Mouse (Mus musculus): ENCODE results near the gene Gan. TPM values are rescaled to one million over a fixed set of nuclear protein-coding genes. Genes with fewer than 3 reads are reported as not detected.

Gene Gan
- polyA plus RNA-seq, 1 experiment: 8.4 TPM

- H3K4me3 ChIP-seq (ENCODE audit: insufficient read depth, low read length): no peak overlapping the region
- no peak overlapping the region for H3K27ac ChIP-seq (ENCODE audit: insufficient read depth, low read length)
- H3K4me1 ChIP-seq (ENCODE audit: control insufficient read depth, insufficient read depth, low read length): peaks cover 3% of the 10 kb centered on the region
- TF ChIP-seq CTCF (IDR thresholded peaks at IDR 0.05; ENCODE audit: extremely low read depth, insufficient read depth, low read length) (no peak), POLR2A (IDR thresholded peaks at IDR 0.05; ENCODE audit: extremely low read depth, insufficient read depth, low read length) (no peak)
Observed at GRCm38 (mm10) chr8:117121277-117121676, 36.7 kb upstream of the Gan start.

- Histone ChIP-seq H3K4me3 (ENCODE audit: insufficient read depth, low read length) (no peak overlapping the region), H3K4me1 (ENCODE audit: control insufficient read depth, insufficient read depth, low read length) (no peaks in the 10 kb centered on the region), H3K27ac (ENCODE audit: insufficient read depth, low read length) (no peak overlapping the region)
- TF ChIP-seq CTCF (IDR thresholded peaks at IDR 0.05; ENCODE audit: extremely low read depth, insufficient read depth, low read length) (no peak), POLR2A (IDR thresholded peaks at IDR 0.05; ENCODE audit: extremely low read depth, insufficient read depth, low read length) (no peak)
Observed at GRCm38 (mm10) chr8:117123850-117124633, 33.9 kb upstream of the Gan start.

DNA sequence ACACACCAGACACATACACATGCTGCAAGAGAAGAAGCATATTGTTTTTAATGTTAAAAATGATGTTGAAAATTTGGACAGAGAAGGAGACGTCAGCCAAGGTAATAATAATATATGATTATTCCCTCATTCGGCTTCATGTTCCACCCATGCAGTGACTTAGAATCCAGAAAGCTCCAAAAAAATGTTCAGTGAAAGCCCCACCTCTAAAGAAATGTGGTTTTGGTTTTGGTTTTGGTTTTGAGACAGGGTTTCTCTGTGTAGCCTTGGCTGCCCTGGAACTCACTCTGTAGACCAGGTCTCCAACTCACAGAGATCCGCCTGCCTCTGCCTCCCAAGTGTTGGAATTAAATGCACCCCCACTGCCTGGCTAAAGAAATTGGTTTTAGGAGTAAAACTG, 32.1 kb upstream of the Gan start:
- no peak overlapping the region for H3K27ac ChIP-seq (ENCODE audit: insufficient read depth, low read length)
- no peak overlapping the region for H3K4me3 ChIP-seq (ENCODE audit: insufficient read depth, low read length)
- TF ChIP-seq CTCF (IDR thresholded peaks at IDR 0.05; ENCODE audit: extremely low read depth, insufficient read depth, low read length) (no peak), POLR2A (IDR thresholded peaks at IDR 0.05; ENCODE audit: extremely low read depth, insufficient read depth, low read length) (no peak)
- H3K4me1 ChIP-seq (ENCODE audit: control insufficient read depth, insufficient read depth, low read length): no peaks in the 10 kb centered on the region

GRCm38 (mm10) chr8:117126411-117126810, 31.5 kb upstream of the Gan start:
- no peak overlapping the region for H3K27ac ChIP-seq (ENCODE audit: insufficient read depth, low read length)
- H3K4me3 ChIP-seq (ENCODE audit: insufficient read depth, low read length): no peak overlapping the region
- TF ChIP-seq CTCF (IDR thresholded peaks at IDR 0.05; ENCODE audit: extremely low read depth, insufficient read depth, low read length) (no peak), POLR2A (IDR thresholded peaks at IDR 0.05; ENCODE audit: extremely low read depth, insufficient read depth, low read length) (no peak)
- no peaks in the 10 kb centered on the region for H3K4me1 ChIP-seq (ENCODE audit: control insufficient read depth, insufficient read depth, low read length)

DNA sequence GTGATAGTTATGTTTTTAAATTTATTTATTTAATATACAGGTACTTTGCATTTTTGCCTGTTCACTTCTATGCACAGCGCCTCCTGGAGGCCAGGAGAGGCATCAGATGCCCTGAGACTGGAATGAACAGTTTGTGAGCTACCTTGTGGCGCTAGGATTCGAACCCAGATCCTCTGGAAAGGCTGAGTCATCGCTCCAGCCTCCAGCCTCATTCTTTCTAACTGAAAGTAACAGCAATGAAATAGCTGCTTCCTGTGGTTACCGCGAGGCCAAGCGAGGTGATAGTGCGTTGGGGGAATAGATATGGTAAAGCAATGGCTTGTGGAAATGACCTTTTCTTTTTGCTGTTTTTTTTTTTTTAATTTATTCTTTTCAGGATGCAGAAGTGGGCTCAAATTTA, 30.9 kb upstream of the Gan start:
- Histone ChIP-seq H3K4me3 (ENCODE audit: insufficient read depth, low read length) (no peak overlapping the region), H3K27ac (ENCODE audit: insufficient read depth, low read length) (no peak overlapping the region), H3K4me1 (ENCODE audit: control insufficient read depth, insufficient read depth, low read length) (no peaks in the 10 kb centered on the region)
- no peak for TF ChIP-seq POLR2A (IDR thresholded peaks at IDR 0.05; ENCODE audit: extremely low read depth, insufficient read depth, low read length)
- TF ChIP-seq CTCF (IDR thresholded peaks at IDR 0.05; ENCODE audit: extremely low read depth, insufficient read depth, low read length): no peak

GRCm38 (mm10) chr8:117133702-117134101, 24.2 kb upstream of the Gan start:
- Histone ChIP-seq H3K4me3 (ENCODE audit: insufficient read depth, low read length) (no peak overlapping the region), H3K4me1 (ENCODE audit: control insufficient read depth, insufficient read depth, low read length) (no peaks in the 10 kb centered on the region), H3K27ac (ENCODE audit: insufficient read depth, low read length) (no peak overlapping the region)
- TF ChIP-seq CTCF (IDR thresholded peaks at IDR 0.05; ENCODE audit: extremely low read depth, insufficient read depth, low read length): no peak
- no peak for TF ChIP-seq POLR2A (IDR thresholded peaks at IDR 0.05; ENCODE audit: extremely low read depth, insufficient read depth, low read length)

- Histone ChIP-seq H3K27ac (ENCODE audit: insufficient read depth, low read length) (no peak overlapping the region), H3K4me1 (ENCODE audit: control insufficient read depth, insufficient read depth, low read length) (no peaks in the 10 kb centered on the region), H3K4me3 (ENCODE audit: insufficient read depth, low read length) (no peak overlapping the region)
- TF ChIP-seq CTCF (IDR thresholded peaks at IDR 0.05; ENCODE audit: extremely low read depth, insufficient read depth, low read length) (no peak), POLR2A (IDR thresholded peaks at IDR 0.05; ENCODE audit: extremely low read depth, insufficient read depth, low read length) (no peak)
Observed at GRCm38 (mm10) chr8:117136351-117136750, 21.6 kb upstream of the Gan start.

DNA sequence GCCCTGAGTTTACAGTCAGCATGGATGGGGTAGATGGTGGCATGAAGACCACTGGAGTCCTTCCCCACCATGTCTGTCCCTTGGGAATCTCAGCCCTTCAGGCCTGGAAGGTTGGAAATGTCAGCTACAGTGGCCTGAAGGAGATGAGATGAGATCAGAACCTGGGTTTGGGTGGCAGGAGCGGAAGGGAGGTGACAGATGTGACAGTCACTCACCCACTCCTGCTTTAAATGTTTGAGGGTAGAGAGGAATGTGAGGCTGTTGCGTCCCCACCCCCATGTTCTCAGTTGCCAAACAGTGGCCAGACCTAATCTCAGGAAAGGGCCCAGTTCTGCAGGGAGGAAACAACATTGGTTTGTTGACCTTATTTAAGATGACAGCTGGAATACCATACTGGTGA, 21.2 kb upstream of the Gan start:
- no peak for TF ChIP-seq CTCF (IDR thresholded peaks at IDR 0.05; ENCODE audit: extremely low read depth, insufficient read depth, low read length)
- TF ChIP-seq POLR2A (IDR thresholded peaks at IDR 0.05; ENCODE audit: extremely low read depth, insufficient read depth, low read length): no peak
- H3K27ac ChIP-seq (ENCODE audit: insufficient read depth, low read length): no peak overlapping the region
- H3K4me1 ChIP-seq (ENCODE audit: control insufficient read depth, insufficient read depth, low read length): no peaks in the 10 kb centered on the region
- H3K4me3 ChIP-seq (ENCODE audit: insufficient read depth, low read length): no peak overlapping the region

GRCm38 (mm10) chr8:117137357-117137756, 20.6 kb upstream of the Gan start:
- Histone ChIP-seq H3K27ac (ENCODE audit: insufficient read depth, low read length) (no peak overlapping the region), H3K4me3 (ENCODE audit: insufficient read depth, low read length) (no peak overlapping the region), H3K4me1 (ENCODE audit: control insufficient read depth, insufficient read depth, low read length) (no peaks in the 10 kb centered on the region)
- TF ChIP-seq CTCF (IDR thresholded peaks at IDR 0.05; ENCODE audit: extremely low read depth, insufficient read depth, low read length) (no peak), POLR2A (IDR thresholded peaks at IDR 0.05; ENCODE audit: extremely low read depth, insufficient read depth, low read length) (no peak)

DNA sequence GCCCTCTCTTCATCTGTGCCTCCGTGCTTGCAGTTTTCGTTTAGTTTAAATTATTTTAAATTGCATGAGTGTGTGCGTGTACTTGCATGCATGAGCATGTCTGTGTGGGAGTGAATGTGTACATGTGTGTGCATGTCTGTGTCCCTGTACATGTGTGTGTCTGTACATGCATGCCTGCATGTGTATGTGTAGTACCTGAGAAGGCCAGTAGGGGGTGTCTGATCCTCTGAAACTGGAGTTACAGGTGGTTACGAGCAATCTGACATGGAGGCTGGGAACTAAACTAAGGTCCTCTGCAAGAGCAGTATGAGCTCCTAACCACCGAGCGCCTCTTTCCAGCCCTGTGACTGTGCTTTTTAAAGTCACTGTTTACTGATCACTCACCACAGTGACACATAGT, 9.4 kb upstream of the Gan start:
- H3K4me3 ChIP-seq (ENCODE audit: insufficient read depth, low read length): no peak overlapping the region
- H3K4me1 ChIP-seq (ENCODE audit: control insufficient read depth, insufficient read depth, low read length): no peaks in the 10 kb centered on the region

More for the DNA sequence above, 9.4 kb upstream of the Gan start:
- no peak for TF ChIP-seq CTCF (IDR thresholded peaks at IDR 0.05; ENCODE audit: extremely low read depth, insufficient read depth, low read length)
- H3K27ac ChIP-seq (ENCODE audit: insufficient read depth, low read length): no peak overlapping the region
